17 mouse cellular contexts compared by ENCODE assay signal in the genomic region with DNA sequence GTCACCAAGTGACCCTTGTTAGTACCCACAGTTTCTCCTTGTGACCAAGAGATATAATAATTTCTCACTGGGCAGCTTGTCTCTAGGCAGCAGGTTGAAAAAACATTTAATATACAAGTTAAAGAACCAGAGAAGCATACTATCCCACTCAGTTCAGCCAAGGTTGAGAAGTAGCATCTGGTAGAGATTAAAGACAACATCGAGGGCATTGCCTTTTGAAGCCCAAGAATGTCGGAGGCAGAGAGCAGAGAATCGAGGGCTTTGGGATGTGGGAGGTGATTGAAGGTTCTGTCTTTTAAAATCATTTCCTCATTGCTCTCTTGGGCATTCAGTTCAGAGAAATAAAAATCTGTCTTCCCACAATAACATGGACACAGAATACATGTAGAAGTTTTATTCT.
"Had no signal": no experiment of that assay in that cellular context is flagged by ENCODE, and none has a peak within 500 bp of the region (broad histone marks: within the 10 kb centered on the region; RNA-seq: fewer than 3 reads in every experiment).

No protein-coding gene starts in this region.

- H3K27ac ChIP-seq: limb, embryonic 12.5 days; liver, embryonic 12.5 days; midbrain, embryonic 12.5 days; neural tube, embryonic 13.5 days had no signal

- H3K9ac ChIP-seq: kidney, embryonic 15.5 days; limb, embryonic 12.5 days; liver, embryonic 12.5 days; lung, embryonic 14.5 days; midbrain, embryonic 12.5 days; neural tube, embryonic 13.5 days had no signal

- DNase-seq: kidney, adult 11 months; kidney, postnatal 36 days; layer of hippocampus, adult 9-11 months; layer of hippocampus, postnatal 36 days; lung, embryonic 14.5 days; lung, postnatal 10 days; lung, postnatal 4 days; retina, postnatal 1 day; right cerebral cortex, postnatal 4 days; thymus, postnatal 14 days had no signal

- H3K36me3 ChIP-seq: kidney, embryonic 15.5 days; limb, embryonic 12.5 days; liver, embryonic 12.5 days; midbrain, embryonic 12.5 days; neural tube, embryonic 13.5 days had no signal

- ATAC-seq: liver, embryonic 12.5 days; midbrain, embryonic 16.5 days had no signal

- H3K27me3 ChIP-seq: kidney, embryonic 15.5 days; limb, embryonic 12.5 days; liver, embryonic 12.5 days; midbrain, embryonic 12.5 days; neural tube, embryonic 13.5 days had no signal

- H3K4me2 ChIP-seq: kidney, embryonic 15.5 days; limb, embryonic 12.5 days; liver, embryonic 12.5 days; lung, embryonic 14.5 days; midbrain, embryonic 12.5 days; neural tube, embryonic 13.5 days had no signal

- H3K4me3 ChIP-seq: kidney, embryonic 15.5 days; limb, embryonic 12.5 days; liver, embryonic 12.5 days; megakaryocyte, embryonic 14.5 days; midbrain, embryonic 12.5 days; neural tube, embryonic 13.5 days had no signal

- H3K4me1 ChIP-seq: kidney, embryonic 15.5 days; limb, embryonic 12.5 days; liver, embryonic 12.5 days; megakaryocyte, embryonic 14.5 days; midbrain, embryonic 12.5 days; neural tube, embryonic 13.5 days had no signal

- H3K9me3 ChIP-seq: kidney, embryonic 15.5 days; liver, embryonic 12.5 days; megakaryocyte, embryonic 14.5 days; midbrain, embryonic 12.5 days had no signal
